Mouse (Mus musculus): ENCODE results near the gene Micu1.

DNA sequence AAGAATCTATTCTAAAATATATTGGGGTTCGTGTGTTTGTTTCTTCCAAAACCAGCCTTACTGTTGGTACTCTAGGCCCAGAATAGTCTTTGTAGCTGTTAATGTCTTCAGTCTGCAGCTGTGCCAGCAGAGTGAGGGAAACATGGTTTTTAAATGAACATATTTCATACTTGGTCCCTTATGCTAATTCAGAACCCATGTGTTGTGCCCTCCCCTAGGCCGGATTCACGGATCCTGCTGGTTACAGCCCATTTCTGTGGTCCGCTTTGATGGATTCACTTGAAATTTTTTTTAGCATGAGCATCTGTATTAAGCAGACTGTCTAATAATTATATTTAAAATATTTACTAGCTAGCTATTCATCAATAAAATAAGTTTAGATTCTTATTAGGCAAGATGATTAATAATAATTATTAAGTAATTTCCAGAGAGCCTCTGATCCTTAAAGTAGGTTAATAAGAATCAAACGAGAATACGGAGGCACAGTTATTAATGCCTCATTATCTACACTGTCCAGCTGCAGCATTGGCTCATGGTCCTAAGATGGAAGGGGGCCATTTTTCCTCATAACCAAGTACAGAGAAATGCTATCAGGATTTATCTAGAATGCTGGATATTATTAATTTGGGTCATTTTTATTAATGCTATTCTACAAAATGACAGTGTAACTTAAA, 69.2 kb downstream of the Micu1 start:
- TF ChIP-seq POLR2A (IDR thresholded peaks at IDR 0.05; ENCODE audit: borderline replicate concordance, extremely low read depth, low read depth, low read length) (no peak), CTCF (IDR thresholded peaks at IDR 0.05; ENCODE audit: insufficient read depth, low read length) (no peak)
